Mouse (Mus musculus) megakaryocyte, adult 5-6 weeks (primary cell): ENCODE results near the gene Ppp1r14d. TPM values are rescaled to one million over a fixed set of nuclear protein-coding genes. Genes with fewer than 3 reads are reported as not detected.
A peak's percentile ranks its signal among the peaks of the same experiment; 100 is the strongest.

Source experiments
- ATAC-seq: 2 replicates; pipeline ENCODE4 v1.8.0; 2016; ENCODE audit warnings: mild to moderate bottlenecking, inconsistent platforms; ENCODE audit not compliant: poor library complexity, severe bottlenecking
- total RNA-seq, 2 experiments: library from RNA; stranded (forward) in 1 of 2; stranded (reverse) in 1 of 2; fragments of 153-499, 151-499 nt in 1 of 2; fragments of 221-1000, 200-1000 nt in 1 of 2; gene quantifications; 2 replicates each; pipeline versions ENCODE4 v1.2.3 to v1.2.4; 2015 to 2017

The Ppp1r14d gene
- total RNA-seq (2015): not detected in 2 replicates
- total RNA-seq (2017): not detected in 2 replicates

DNA sequence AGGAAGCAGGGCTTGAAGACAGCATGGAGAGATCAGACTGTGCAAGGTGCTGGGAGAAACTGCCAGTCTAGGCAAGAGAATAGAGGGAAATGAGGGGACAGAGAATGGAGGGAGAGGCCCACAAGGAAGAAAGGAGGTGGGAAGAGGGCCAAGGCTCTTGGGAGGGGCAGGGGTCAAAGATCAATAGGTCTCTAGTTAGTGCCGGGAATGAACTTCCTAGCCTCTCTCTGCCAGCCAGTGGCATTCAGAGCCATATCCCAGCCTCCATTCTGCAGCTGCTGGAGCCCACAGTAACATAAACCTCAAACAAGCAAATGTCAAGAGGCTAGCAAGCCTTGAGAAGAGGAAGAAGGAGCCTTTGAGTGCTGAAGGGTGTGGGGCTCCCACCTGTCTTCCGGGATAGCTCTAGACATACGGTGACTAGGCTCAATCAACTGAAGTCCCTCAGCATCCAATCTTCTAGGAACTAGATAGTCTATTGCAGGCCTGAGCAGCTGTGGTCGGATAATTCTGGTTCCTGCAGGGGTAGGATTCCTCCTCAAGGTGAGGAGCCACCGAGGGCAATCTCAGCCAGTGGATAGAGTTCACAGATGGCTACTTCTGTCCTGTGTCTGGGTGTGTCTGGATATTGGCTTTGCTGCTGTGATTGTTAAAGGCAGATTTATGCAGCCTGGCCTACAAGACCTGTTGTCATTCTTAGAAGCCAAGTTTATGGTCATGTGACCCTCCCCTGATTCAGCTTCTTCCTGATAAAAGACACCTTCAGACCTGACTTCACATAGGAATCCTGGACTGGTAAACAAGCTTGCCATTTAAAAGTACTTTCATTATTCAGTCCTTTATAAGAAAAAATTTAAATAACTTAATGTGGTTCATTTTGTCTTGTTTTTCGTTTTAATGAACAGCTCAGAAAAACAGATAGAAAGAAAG, at the start of gene Ppp1r14d:
Ppp1r14d (minus strand) TSS at position 132 of the 930 bp plus-strand sequence.
- no peak for ATAC-seq

DNA sequence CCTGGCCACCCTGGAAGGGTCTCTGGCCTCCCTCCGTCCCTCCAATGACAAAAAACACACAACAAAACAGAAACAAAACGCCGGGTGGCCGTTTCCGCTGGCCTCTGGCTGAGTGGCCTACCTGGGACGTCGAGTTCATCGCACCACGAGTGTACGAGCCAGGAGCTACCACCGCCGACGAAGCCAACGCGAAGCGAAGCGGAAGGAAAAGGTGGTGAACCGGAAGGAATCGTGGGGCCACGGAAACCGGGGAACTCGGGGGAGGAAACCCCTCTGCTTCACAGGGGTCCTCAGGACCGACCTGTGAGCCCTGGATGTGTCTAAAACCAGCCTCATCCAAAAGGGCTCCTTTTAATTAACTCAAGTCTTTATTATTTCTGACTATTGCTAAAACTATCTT, 48.1 kb upstream of the Ppp1r14d start:
- ATAC-seq: no peak

DNA sequence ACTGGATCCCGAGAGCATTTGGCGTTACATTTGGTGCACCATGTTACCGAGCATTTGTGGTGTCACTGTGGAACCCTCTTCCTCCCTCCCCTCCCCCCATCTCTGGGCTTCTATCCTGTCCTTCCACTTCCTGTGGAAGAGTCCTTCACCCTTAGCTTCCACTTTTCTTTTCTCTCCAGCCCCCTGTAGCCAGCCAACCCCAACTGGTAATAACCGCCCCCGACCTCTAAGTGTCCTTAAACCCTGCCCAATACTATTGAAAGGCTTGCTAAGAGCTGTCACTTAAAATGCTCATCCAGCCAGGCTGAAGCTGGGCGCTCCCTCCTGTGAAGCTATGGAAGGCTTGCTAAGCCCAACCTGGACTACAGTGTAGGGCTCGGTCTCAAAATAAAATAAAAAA, 47.2 kb upstream of the Ppp1r14d start:
- ATAC-seq: no peak

DNA sequence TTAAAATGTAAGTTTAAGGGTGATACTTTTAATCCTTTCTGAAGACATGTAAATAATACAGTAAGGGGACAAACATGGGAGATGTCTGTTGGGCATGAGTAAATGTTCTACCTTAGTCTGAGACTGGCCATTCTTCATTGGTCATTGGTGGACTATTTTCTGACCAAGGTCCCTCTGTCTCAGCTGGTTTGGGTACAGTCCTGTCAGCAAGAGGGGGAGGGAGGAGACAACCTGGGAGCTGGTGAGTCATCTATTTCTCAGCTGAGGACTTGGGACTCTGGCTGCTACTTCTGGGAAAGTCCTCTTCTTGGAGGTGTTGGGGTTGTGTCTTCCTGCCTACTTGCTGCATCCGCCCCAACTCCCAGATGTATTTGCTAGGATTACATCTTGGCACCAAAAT, 44.4 kb upstream of the Ppp1r14d start:
- no peak for ATAC-seq

DNA sequence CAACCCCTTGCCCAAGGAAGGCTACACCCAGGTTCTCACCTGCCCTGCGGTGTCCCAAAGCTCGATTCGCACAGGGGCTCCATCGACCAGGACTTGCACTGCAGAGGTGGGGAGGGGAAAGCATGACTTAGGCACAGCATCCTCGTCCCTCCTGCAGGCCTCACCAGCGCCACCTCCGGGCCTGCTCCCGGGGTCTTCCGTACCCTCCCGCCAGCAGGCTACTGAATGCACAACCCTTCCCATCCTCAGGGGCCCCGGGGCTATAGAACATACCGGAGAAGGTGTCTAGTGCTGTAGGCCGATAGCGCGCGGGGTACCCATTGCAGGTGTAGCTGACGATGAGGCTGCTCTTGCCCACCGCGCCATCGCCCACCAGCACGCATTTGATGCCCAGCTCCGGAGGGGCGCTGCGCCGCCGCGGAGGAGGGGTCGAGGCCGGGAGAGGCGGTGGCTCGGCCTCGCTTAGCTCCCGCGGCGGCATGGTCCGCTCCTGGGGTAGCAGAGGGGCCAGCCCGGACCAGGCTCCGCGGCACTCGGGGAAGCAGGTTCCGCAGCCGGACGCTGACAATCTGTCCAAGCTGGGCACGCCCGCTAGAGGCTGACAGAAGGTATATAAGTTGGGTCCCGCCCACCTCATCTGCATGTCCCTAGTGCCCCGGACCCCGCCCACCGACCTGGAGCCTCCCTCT, 41.1 kb upstream of the Ppp1r14d start, which contains the start of gene Rhov:
Rhov (minus strand) TSS at position 630 of the 689 bp plus-strand sequence.
- ATAC-seq: peak; percentile 97

- ATAC-seq: no peak
Measured at GRCm38 (mm10) chr2:119270286-119270642, 40.6 kb upstream of the Ppp1r14d start.

DNA sequence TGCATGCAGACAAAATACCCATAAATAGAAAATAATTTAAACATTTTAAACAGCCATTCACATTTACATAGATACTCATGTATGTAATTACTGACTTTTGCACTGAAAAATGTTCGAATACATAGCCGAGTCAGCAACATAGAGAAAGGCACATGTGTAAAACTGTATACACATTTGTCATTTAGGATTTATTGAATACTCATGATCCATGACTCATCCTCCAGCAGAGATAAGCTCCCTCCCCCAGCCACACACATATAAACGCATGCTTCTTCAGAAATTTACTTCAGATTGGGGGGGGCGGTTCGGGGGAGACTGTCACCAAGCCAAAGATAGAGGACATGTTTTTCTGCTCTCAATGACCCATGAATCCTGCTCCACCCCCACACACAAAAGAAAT, 34.1 kb upstream of the Ppp1r14d start:
- ATAC-seq: no peak

DNA sequence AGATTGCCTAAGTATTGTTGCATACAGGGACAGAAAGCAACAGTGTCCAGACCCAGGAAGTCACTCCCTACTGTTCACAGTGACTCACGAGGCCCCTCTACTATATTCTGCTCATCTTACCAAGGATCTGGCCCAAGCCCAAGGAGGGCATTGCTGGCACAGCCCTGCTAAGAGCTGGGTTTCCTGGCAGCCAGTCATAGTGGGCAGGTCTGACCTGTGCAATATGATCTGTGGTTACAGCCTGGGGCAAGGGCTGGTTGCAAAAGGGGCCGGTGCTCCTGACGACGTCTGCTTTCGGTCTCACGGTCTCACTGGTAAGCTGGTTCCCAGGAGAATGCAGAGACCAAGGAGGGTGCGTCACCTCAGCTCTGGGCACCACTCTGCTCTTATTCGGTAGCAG, 33.3 kb upstream of the Ppp1r14d start:
- ATAC-seq: peak; percentile 93

DNA sequence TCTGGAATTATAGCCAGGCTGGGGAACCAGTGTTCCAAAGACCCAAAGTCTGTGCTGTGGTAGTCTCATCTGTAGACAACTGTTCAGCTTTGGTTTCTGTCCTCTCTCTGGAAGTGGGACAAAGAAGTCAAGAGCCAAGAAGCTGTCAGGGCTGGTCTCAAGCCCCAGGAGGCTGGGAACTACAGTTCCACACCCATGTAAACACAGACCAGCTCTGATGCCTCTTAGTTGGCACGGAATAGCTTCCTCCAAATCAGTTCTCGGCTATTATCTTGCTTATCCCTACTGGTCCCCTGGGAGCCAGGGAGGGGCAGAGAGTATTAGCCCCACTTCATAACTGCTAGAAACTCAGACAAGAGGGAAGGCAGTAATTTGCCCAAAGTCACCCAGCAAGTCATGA, 31.6 kb upstream of the Ppp1r14d start:
- ATAC-seq: no peak

DNA sequence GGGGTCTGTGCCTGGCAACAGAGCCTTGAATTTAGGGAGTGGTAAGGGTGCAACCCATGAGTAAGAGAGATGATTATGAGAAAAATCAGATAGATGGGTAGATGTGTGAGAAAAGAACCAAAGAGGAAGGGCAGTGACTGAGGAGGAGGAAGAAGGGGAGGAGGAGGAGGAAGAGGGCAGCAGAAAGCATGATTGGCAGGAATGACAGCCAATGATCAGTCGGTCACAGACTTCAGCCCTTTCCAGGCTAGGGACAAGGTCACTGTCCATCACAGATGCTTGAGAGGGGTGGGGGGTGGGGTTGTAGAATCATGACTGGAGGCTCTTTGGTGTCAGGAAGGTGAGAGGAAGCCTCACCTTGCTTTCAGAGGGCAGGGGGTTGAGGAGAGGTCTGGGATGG, 30.8 kb upstream of the Ppp1r14d start:
- ATAC-seq: 0 out of 2 replicates have a peak, but pooled peaks have one; percentile 21

DNA sequence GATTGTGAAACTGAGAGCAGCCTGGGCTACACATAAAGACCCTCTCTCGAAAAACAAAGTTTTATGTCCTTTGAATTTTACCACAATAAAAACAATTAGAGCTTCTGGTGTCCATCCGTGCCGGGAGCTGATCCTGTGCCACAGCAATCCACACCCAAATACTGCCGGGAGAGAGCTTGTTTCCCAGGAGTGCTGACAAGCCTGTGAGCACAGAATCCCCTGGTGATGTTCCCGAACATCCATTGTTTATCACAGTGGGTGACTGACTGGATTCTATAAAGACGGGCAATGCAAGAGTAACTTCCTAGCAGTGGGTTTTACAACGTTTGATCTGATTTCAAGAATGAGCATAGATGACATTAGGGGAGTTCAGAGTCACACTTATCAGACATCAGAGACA, 25.3 kb upstream of the Ppp1r14d start:
- no peak for ATAC-seq

- peak; percentile 98 for ATAC-seq
Measured at GRCm38 (mm10) chr2:119250826-119251478, 21.2 kb upstream of the Ppp1r14d start.

DNA sequence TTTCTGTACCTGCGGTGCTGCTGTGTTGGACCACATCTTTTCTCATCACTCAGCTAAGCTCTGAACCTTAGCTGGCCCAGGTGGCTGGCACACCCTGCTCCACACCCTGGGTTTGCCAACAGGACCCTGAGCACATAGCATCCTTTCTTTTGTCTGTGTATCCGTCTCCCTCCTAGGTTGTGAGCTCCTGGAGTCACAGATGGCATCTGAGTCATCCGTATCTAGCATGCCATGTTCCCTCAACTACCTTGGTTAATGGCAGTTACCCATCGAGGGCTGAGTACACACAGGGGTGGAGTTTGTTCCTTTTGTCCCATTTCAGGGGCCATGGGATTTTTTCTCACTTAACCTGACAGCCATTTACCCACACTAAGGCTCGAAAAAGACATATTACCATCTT, 20.7 kb upstream of the Ppp1r14d start:
- no peak for ATAC-seq

GRCm38 (mm10) chr2:119249592-119250061, 19.9 kb upstream of the Ppp1r14d start:
- no peak for ATAC-seq

GRCm38 (mm10) chr2:119247904-119248303, 18.2 kb upstream of the Ppp1r14d start:
- ATAC-seq: no peak

- no peak for ATAC-seq
Measured at GRCm38 (mm10) chr2:119245246-119245645, 15.5 kb upstream of the Ppp1r14d start.

DNA sequence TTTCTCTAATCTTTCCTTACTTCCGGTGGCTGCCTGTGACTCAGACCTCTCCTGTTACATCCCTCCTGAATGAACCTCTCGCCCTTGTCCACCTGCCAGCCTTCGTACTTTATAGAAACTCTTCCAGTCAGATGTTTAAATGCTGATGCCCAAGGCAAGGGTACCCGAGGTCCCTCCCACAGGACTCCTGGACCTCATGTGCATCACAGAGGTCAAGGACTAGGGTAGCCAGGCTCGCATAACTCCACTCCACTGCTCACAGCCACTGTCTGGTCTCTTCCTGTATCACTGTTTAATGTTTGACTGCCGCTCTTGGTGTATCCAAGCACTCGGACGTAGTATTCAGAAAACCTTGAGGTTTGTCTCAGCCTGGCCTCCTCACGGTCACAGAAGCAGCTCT, 12.8 kb upstream of the Ppp1r14d start:
- no peak for ATAC-seq

GRCm38 (mm10) chr2:119240819-119241186, 11.1 kb upstream of the Ppp1r14d start:
- no peak for ATAC-seq

DNA sequence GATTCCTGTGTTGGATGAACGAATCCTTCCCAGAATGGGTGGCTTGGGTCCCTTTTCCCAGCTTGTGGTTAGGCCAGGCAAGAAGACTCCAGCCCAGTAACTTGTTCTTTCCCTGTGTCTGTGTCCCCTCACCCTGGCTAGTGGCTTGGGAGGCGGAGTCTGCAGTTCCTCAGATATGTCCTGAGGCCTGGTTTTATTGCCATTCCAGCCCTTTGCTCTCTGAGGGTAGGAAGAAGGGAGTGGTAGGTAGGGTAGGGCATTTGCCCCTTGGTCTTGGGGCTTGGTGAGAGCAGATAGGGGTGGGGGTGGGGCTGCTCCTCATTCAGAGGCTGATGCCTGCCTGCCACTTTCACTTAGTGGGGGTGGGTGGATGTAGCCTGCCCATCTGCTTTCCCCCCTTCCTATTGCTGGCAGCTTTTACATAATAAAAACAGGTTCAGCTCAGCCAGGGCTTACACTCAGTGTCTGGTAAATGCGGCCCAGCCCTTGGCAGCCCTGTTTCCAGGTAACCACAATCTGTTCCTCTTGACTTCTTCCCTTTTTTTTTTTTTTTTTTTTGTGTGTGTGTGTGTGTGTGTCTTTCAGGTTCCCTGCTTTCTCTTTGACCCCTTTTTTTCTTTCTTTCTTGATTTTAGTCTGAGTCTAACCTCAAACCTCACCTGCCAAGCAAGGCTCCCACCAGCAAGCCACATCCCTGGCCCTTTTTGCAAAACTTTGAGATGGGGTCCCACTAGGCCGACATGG, 10.5 kb upstream of the Ppp1r14d start:
- no peak for ATAC-seq

DNA sequence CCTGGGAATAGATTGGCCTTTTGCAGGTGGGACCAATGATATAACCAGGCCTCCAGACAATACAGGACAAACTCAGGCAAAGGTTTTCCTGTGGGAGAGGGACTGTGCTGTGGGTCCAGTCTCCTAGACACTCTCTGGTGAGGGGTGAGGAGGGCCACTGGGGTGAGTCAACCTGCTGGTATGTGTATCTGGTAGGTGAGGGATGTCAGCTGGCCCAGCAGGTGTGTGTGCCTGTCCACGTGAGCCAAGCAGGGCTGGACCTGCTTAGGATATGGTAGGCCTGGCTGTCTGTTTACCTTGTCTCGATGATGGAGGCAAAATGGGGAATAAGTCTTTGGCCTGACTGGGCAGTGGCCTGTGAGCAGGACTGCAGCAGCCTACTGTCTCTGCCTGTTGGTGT, 9.0 kb upstream of the Ppp1r14d start:
- no peak for ATAC-seq

DNA sequence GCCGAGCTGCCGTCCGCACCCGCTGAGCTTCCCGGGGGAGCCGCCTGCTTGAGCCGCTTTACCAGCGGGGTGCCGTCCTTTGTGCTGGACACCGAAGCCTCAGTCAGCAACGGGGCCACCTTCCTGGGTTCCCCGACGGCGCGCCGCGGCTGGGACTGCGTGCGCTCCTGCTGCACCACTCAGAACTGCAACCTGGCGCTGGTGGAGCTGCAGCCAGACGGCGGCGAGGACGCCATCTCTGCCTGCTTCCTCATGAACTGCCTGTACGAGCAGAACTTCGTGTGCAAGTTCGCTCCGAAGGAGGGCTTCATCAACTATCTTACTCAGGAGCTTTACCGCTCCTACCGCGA, 8.1 kb upstream of the Ppp1r14d start:
- no peak for ATAC-seq
